Comparison of ENCODE assay signal across 27 mouse cellular contexts in genomic region chr16:55580827-55581226, GRCm38 (mm10).
"Had no signal": no experiment of that assay in that cellular context is flagged by ENCODE, and none has a peak within 500 bp of the region (broad histone marks: within the 10 kb centered on the region; RNA-seq: fewer than 3 reads in every experiment).

No protein-coding gene starts in this region.

- H3K4me3 ChIP-seq: embryonic facial prominence, embryonic 10.5 days; embryonic facial prominence, embryonic 12.5 days; embryonic facial prominence, embryonic 13.5 days; embryonic facial prominence, embryonic 15.5 days; erythroblast, embryonic 14.5 days; forebrain, embryonic 10.5 days; forebrain, embryonic 12.5 days; forebrain, embryonic 13.5 days; forebrain, embryonic 15.5 days; gastrocnemius, adult 2 months; heart, adult 2 months; heart, embryonic 10.5 days had no signal

- H3K27me3 ChIP-seq: embryonic facial prominence, embryonic 12.5 days; embryonic facial prominence, embryonic 13.5 days; embryonic facial prominence, embryonic 15.5 days; forebrain, embryonic 12.5 days; forebrain, embryonic 13.5 days; forebrain, embryonic 15.5 days had no signal

- H3K4me2 ChIP-seq: embryonic facial prominence, embryonic 12.5 days; embryonic facial prominence, embryonic 13.5 days; embryonic facial prominence, embryonic 15.5 days; forebrain, embryonic 12.5 days; forebrain, embryonic 13.5 days; forebrain, embryonic 15.5 days had no signal

- DNase-seq: cerebellum, adult 9-11 months; cerebellum, postnatal 10 days; cerebellum, postnatal 14 days; cerebellum, postnatal 25 days; cerebellum, postnatal 36 days; embryo, embryonic 11 days; forebrain, postnatal 0 days; gastrocnemius, adult 2 months; gastrocnemius, postnatal 10 days; gastrocnemius, postnatal 14 days; gastrocnemius, postnatal 25 days; gastrocnemius, postnatal 36 days; heart, adult 11 months; heart, adult 18-20 months; heart, adult 2 months had no signal

- H3K9ac ChIP-seq: embryonic facial prominence, embryonic 12.5 days; embryonic facial prominence, embryonic 13.5 days; embryonic facial prominence, embryonic 15.5 days; forebrain, embryonic 12.5 days; forebrain, embryonic 13.5 days; forebrain, embryonic 15.5 days; forebrain, postnatal 0 days had no signal

- H3K9me3 ChIP-seq: embryonic facial prominence, embryonic 10.5 days; embryonic facial prominence, embryonic 12.5 days; embryonic facial prominence, embryonic 13.5 days; embryonic facial prominence, embryonic 15.5 days; forebrain, embryonic 10.5 days; forebrain, embryonic 12.5 days; forebrain, embryonic 13.5 days; forebrain, embryonic 15.5 days; heart, embryonic 10.5 days had no signal

- H3K4me1 ChIP-seq: embryonic facial prominence, embryonic 10.5 days; embryonic facial prominence, embryonic 12.5 days; embryonic facial prominence, embryonic 13.5 days; embryonic facial prominence, embryonic 15.5 days; forebrain, embryonic 10.5 days; forebrain, embryonic 12.5 days; forebrain, embryonic 13.5 days; forebrain, embryonic 15.5 days had no signal

- H3K27ac ChIP-seq: embryonic facial prominence, embryonic 10.5 days; embryonic facial prominence, embryonic 12.5 days; embryonic facial prominence, embryonic 13.5 days; embryonic facial prominence, embryonic 15.5 days; forebrain, embryonic 10.5 days; forebrain, embryonic 12.5 days; forebrain, embryonic 13.5 days; forebrain, embryonic 15.5 days; gastrocnemius, adult 2 months; heart, adult 2 months; heart, embryonic 10.5 days had no signal

- ATAC-seq: forebrain, embryonic 13.5 days; forebrain, embryonic 14.5 days; forebrain, embryonic 15.5 days; forebrain, embryonic 16.5 days; forebrain, postnatal 0 days had no signal

- H3K36me3 ChIP-seq: embryonic facial prominence, embryonic 10.5 days; embryonic facial prominence, embryonic 12.5 days; embryonic facial prominence, embryonic 13.5 days; embryonic facial prominence, embryonic 15.5 days; forebrain, embryonic 10.5 days; forebrain, embryonic 12.5 days; forebrain, embryonic 15.5 days; heart, embryonic 10.5 days had no signal
